ENCODE assay signal across 12 mouse cellular contexts in the genomic region with DNA sequence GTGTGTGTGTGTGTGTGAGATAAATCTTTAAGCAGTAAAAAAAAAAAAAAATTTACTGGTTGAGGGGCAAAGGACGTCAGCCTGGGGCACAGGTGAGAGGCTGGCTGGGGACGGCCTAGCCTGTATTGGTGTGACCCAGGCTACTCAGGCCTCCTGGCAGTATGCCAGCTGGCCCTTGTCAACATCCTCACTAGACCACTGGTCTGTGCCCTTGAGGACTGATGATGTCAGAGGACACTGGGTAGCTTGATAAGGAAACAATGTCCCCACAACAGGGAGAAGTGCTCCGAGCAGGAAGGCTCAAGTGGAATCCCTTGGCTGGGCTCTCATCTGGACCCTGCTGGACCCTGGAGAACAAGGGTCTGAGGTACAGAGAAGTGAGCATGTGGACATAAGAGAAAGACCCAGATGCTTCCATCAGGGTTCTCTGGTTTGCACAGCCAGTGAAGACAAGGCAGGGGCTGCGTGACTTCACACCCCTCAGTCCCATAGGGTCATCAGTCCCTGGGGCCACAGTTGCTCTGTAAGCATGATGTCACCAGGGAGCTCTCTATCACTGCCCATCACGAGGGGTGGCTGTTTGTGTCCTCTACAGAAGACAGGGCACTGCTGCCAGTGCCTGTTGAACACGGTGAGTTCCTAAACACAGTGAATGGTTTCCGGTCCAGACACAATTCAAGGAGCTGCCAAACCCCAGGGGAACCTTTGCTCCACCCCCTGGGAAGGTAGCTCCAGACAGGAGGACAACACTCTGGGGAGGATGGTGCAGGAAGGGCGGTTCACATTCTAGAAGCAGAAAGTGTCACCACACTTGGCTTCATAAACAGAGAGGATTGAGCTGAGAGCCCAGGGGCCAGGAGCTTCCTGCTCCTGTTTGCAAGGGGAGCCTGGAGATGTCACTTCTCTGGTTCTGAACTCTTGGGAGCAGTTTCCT. TPM values are rescaled to one million over a fixed set of nuclear protein-coding genes. Genes with fewer than 3 reads are reported as not detected.
DNase-seq lines count a peak whose midpoint lies in the region; ATAC-seq and TF ChIP-seq lines count a peak whose summit lies in the region.
"Had no signal": no experiment of that assay in that cellular context is flagged by ENCODE, and none has a peak within 500 bp of the region (broad histone marks: within the 10 kb centered on the region; RNA-seq: fewer than 3 reads in every experiment).

No protein-coding gene starts in this region.

- DNase-seq in 416B (ENCODE audit: low read depth), result peak; percentile 92
- DNase-seq in adrenal gland, postnatal 36 days, result peak; percentile 89 to 90
- DNase-seq in c-Kit-positive CD71-positive TER-119-positive erythroid progenitor cells, embryonic 14.5 days (ENCODE audit: low spot score), result no peak
- DNase-seq in spleen, adult 18-20 months, result no peak
- no peak for DNase-seq in right cerebral cortex, postnatal 36 days (ENCODE audit: low spot score in 2 of 2)
- no peak for DNase-seq in thymus, postnatal 4 days

- no peak for TF ChIP-seq CTCF in intestine, postnatal 0 days (IDR thresholded peaks at IDR 0.05; ENCODE audit: low read depth)

- H3K9me3 ChIP-seq in intestine, postnatal 0 days (ENCODE audit: control insufficient read depth), result no peaks in the 10 kb centered on the region
- H3K9me3 ChIP-seq in liver, embryonic 16.5 days (replicated peaks; ENCODE audit: control insufficient read depth, low read length), result no peaks in the 10 kb centered on the region
- H3K9me3 ChIP-seq: forebrain, embryonic 13.5 days had no signal

- no peak overlapping the region for H3K4me3 ChIP-seq in intestine, postnatal 0 days (ENCODE audit: low read depth, low read length)
- no peak overlapping the region for H3K4me3 ChIP-seq in liver, embryonic 16.5 days (ENCODE audit: low read depth, low read length)
- H3K4me3 ChIP-seq: forebrain, embryonic 13.5 days had no signal

- ATAC-seq in intestine, postnatal 0 days, result peak; percentile 22
- ATAC-seq in liver, embryonic 16.5 days (ENCODE audit: low read depth), result peak; percentile 89
- ATAC-seq: forebrain, embryonic 13.5 days had no signal

- H3K27ac ChIP-seq in intestine, postnatal 0 days (ENCODE audit: low read depth, low read length), result no peak overlapping the region
- 0 out of 2 replicates have a peak overlapping the region, but pooled peaks have one; percentile 2 for H3K27ac ChIP-seq in liver, embryonic 16.5 days (ENCODE audit: low read length)
- H3K27ac ChIP-seq: forebrain, embryonic 13.5 days had no signal

- no peaks in the 10 kb centered on the region for H3K27me3 ChIP-seq in intestine, postnatal 0 days (replicated peaks; ENCODE audit: control insufficient read depth, insufficient read depth, low read length)
- no peaks in the 10 kb centered on the region for H3K27me3 ChIP-seq in liver, embryonic 16.5 days (ENCODE audit: control insufficient read depth, insufficient read depth, low read depth, low read length)

- no peaks in the 10 kb centered on the region for H3K36me3 ChIP-seq in intestine, postnatal 0 days (ENCODE audit: control insufficient read depth, insufficient read depth)
- H3K36me3 ChIP-seq in liver, embryonic 16.5 days (ENCODE audit: control insufficient read depth, insufficient read depth), result no peaks in the 10 kb centered on the region

- WGBS in intestine, postnatal 0 days, result 44% methylated on average over 8 of the region's 8 CpGs
- WGBS in liver, embryonic 16.5 days (ENCODE audit: insufficient replicate concordance), result 31% methylated on average over 8 of the region's 8 CpGs

- H3K4me1 ChIP-seq in intestine, postnatal 0 days (replicated peaks; ENCODE audit: control insufficient read depth, insufficient read depth, low read length), result no peaks in the 10 kb centered on the region
- H3K4me1 ChIP-seq in liver, embryonic 16.5 days (ENCODE audit: control insufficient read depth, low read depth, low read length), result no peaks in the 10 kb centered on the region; the same call in 1 of the 2 replicates
- H3K4me1 ChIP-seq: forebrain, embryonic 13.5 days had no signal

- no peak overlapping the region for H3K9ac ChIP-seq in intestine, postnatal 0 days (ENCODE audit: low read depth, low read length)
- H3K9ac ChIP-seq in liver, embryonic 16.5 days (ENCODE audit: low read depth, low read length), result no peak overlapping the region
- H3K9ac ChIP-seq: forebrain, embryonic 13.5 days had no signal

- no peak overlapping the region for H3K4me2 ChIP-seq in intestine, postnatal 0 days (replicated peaks; ENCODE audit: low read depth)
- H3K4me2 ChIP-seq in liver, embryonic 16.5 days (ENCODE audit: low read depth, low read length), result no peak overlapping the region
- H3K4me2 ChIP-seq: forebrain, embryonic 13.5 days had no signal

RNA-seq across cellular contexts. Expression of gene Adora1, which starts 12.8 kb away (rescaled TPM):
- total RNA-seq in adrenal gland, postnatal 36 days (2021), result 100 to 1,000 TPM; 110 to 137 TPM
- polyA plus RNA-seq in intestine, postnatal 0 days (2015; fragmentation: Nextera tagmentation; extraction: Ambion mirVana), result 2.2 and 2.4 TPM in 2 replicates
- polyA plus RNA-seq in liver, embryonic 16.5 days (2015; fragmentation: Nextera tagmentation; extraction: Ambion mirVana), result 2.3 and 3.6 TPM in 2 replicates
- total RNA-seq: neutrophil, adult 5-6 weeks had no signal

RNA-seq across cellular contexts. Expression of gene Mybph, which starts 29.1 kb away (rescaled TPM):
- under 1 TPM in 1 of 2 experiments, not detected in 1; 0.13 TPM for total RNA-seq in adrenal gland, postnatal 36 days (2021)
- polyA plus RNA-seq in intestine, postnatal 0 days (2015; fragmentation: Nextera tagmentation; extraction: Ambion mirVana), result 0.13 TPM in 1 of 2 replicates, not detected in the other
- polyA plus RNA-seq in liver, embryonic 16.5 days (2015; fragmentation: Nextera tagmentation; extraction: Ambion mirVana), result 0.55 and 1.7 TPM in 2 replicates
- total RNA-seq: ES-E14; left cerebral cortex, postnatal 10 days; neutrophil, adult 5-6 weeks had no signal
- polyA plus RNA-seq: forebrain, embryonic 13.5 days had no signal

RNA-seq across cellular contexts. Expression of gene Chil1, which starts 40.4 kb away (rescaled TPM):
- 1 to 10 TPM; 1.3 to 1.7 TPM for total RNA-seq in adrenal gland, postnatal 36 days (2021)
- polyA plus RNA-seq in intestine, postnatal 0 days (2015; fragmentation: Nextera tagmentation; extraction: Ambion mirVana), result 0.50 and 0.99 TPM in 2 replicates
- 16.1 and 19.9 TPM in 2 replicates for polyA plus RNA-seq in liver, embryonic 16.5 days (2015; fragmentation: Nextera tagmentation; extraction: Ambion mirVana)

Comparison
In these comparisons a context has a peak if more than half of its experiments do, and no peak if none do; other contexts are left out.
1. DNase-seq: peak in 416B (single experiment) and adrenal gland, postnatal 36 days (2 of 2); none in c-Kit-positive CD71-positive TER-119-positive erythroid progenitor cells, embryonic 14.5 days (single experiment), spleen, adult 18-20 months (0 of 2), right cerebral cortex, postnatal 36 days (0 of 2) and thymus, postnatal 4 days (single experiment).